Mouse (Mus musculus) heart, embryonic 15.5 days (tissue): ENCODE results near the gene Slc25a21. TPM values are rescaled to one million over a fixed set of nuclear protein-coding genes. Genes with fewer than 3 reads are reported as not detected.

ENCODE experiments used
- ATAC-seq: fragments of 200-750 bp; cut with Nextera tagmentation; replicated peaks from 2 replicates; pipeline ENCODE4 v1.8.0; 2017; ENCODE audit warnings: low read depth, moderate TSS enrichment; ENCODE audit not compliant: insufficient number of reproducible peaks, insufficient read depth, low FRiP score
- H3K27ac ChIP-seq: fragments of 300-500 bp; sonication (generic); 2 replicates; pipeline ENCODE4 v1.5.1; 2015; ENCODE audit warnings: mild to moderate bottlenecking, inconsistent platforms
- H3K27me3 ChIP-seq: fragments of 300-500 bp; sonication (generic); 2 replicates; pipeline ENCODE4 v1.6.1; 2015; ENCODE audit warnings: inconsistent platforms
- H3K36me3 ChIP-seq: fragments of 300-500 bp; sonication (generic); 2 replicates; pipeline ENCODE4 v1.6.1; 2015; ENCODE audit warnings: mild to moderate bottlenecking, inconsistent platforms
- H3K4me1 ChIP-seq: fragments of 300-500 bp; sonication (generic); replicated peaks from 2 replicates; pipeline ENCODE4 v1.6.1; 2015; ENCODE audit warnings: inconsistent platforms
- H3K4me2 ChIP-seq: fragments of 300-500 bp; sonication (generic); 2 replicates; pipeline ENCODE4 v1.6.1; 2015; ENCODE audit warnings: inconsistent platforms, mild to moderate bottlenecking, moderate library complexity
- H3K4me3 ChIP-seq: fragments of 300-500 bp; sonication (generic); 2 replicates; pipeline ENCODE4 v1.5.1; 2015; ENCODE audit warnings: mild to moderate bottlenecking, inconsistent platforms
- H3K9ac ChIP-seq: fragments of 300-500 bp; sonication (generic); 2 replicates; pipeline ENCODE4 v1.6.1; 2015; ENCODE audit warnings: mild to moderate bottlenecking, inconsistent platforms
- H3K9me3 ChIP-seq: fragments of 300-500 bp; sonication (generic); replicated peaks from 2 replicates; pipeline ENCODE4 v1.6.1; 2016; ENCODE audit warnings: inconsistent platforms
- WGBS: fragments of 180-500 bp; shearing (Covaris S2); methylation state at CpG from one replicate; pipeline ENCODE4 v1.1.7; 2015; ENCODE audit warnings: mixed read lengths; 5-methylcytosine and 5-hydroxymethylcytosine counted together
- polyA plus RNA-seq: library from polyadenylated mRNA; unstranded; fragments of >200 nt; fragmentation: Nextera tagmentation; extraction: Ambion mirVana; gene quantifications from 2 replicates; pipeline ENCODE4 v1.2.1, GENCODE M21; 2015

Gene Slc25a21
- polyA plus RNA-seq, 1 experiment from 2014 or later, result 0.21 TPM

DNA sequence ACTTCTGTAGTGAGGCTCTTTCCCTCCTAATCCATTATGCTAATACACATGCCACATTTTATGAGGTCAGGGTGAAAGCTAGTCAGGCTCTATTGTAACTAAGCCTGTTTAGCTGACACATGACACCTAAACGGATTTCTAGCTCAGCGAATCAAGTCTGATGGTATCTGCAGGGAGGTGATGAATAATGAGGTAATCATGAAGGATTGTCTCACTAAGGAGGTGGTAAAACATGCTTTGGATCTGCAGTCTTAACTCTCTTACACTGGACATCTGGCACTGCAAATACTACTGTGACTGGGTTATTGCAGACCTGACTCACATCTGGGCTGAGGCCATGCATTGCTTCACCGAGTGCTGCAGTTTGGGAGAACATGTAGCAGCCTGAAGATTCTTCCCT lies 392.8 kb downstream of the Slc25a21 start:
- no peaks in the 10 kb centered on the region for H3K4me1 ChIP-seq
- H3K4me3 ChIP-seq, result no peak overlapping the region
- no peaks in the 10 kb centered on the region for H3K9me3 ChIP-seq
- WGBS, result 30% methylated on average over 3 of the region's 3 CpGs
- no peak overlapping the region for H3K27ac ChIP-seq
- H3K9ac ChIP-seq, result no peak overlapping the region
- no peaks in the 10 kb centered on the region for H3K27me3 ChIP-seq
- H3K4me2 ChIP-seq, result no peak overlapping the region
- no peaks in the 10 kb centered on the region for H3K36me3 ChIP-seq
- ATAC-seq, result no peak

DNA sequence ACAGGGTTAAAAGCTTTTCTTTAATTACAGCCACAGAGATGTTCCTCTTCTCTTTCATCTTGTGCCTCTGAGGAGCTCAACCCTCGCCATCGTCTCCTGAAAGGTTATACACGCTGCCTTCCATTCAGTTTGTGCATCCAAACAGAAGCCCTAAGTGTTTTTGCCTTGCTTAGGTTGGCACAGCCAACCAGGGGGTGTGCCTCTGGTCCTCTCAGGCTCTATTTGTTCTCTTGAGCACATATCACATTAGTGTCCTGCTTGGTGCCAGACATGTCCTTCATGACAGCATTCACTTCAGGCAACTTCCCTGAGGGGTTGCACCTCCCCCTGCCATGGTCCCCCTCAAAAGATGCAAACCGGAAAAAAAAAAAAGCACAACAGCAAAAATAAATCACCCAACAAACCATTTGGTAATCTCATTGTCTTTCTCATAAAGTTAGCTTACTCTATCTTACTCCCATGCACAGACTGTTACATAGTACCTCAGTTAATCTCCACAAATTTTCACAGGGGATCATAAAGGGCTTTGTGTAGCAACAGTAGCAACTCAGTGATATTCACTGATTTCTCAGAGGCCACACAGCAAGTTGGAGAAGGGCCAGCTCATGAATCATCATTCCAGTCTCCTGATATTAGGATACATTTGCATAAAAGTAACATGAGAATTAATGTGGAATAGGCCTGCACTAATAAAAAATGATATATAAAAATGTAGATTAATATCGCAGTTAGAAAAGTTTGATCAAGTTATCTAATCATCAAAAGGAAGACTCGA lies 398.4 kb downstream of the Slc25a21 start:
- H3K9me3 ChIP-seq, result no peaks in the 10 kb centered on the region
- no peak overlapping the region for H3K4me2 ChIP-seq
- H3K27me3 ChIP-seq, result no peaks in the 10 kb centered on the region
- no peaks in the 10 kb centered on the region for H3K4me1 ChIP-seq
- no peak overlapping the region for H3K9ac ChIP-seq
- WGBS, result 70% methylated on average over 6 of the region's 6 CpGs
- H3K27ac ChIP-seq, result no peak overlapping the region
- H3K4me3 ChIP-seq, result no peak overlapping the region
- H3K36me3 ChIP-seq, result no peaks in the 10 kb centered on the region
- no peak for ATAC-seq

GRCm38 (mm10) chr12:56789236-56789635 lies 408.0 kb downstream of the Slc25a21 start:
- Histone ChIP-seq H3K36me3 (no peaks in the 10 kb centered on the region), H3K4me3 (no peak overlapping the region), H3K27ac (no peak overlapping the region), H3K27me3 (no peaks in the 10 kb centered on the region), H3K4me1 (no peaks in the 10 kb centered on the region), H3K4me2 (no peak overlapping the region), H3K9ac (no peak overlapping the region), H3K9me3 (no peaks in the 10 kb centered on the region)
- ATAC-seq, result no peak
- WGBS, result 54% methylated on average over 4 of the region's 4 CpGs

GRCm38 (mm10) chr12:56785250-56785649 lies 412.0 kb downstream of the Slc25a21 start:
- WGBS, result 75% methylated on average over 1 of the region's 1 CpGs
- Histone ChIP-seq H3K9ac (no peak overlapping the region), H3K36me3 (no peaks in the 10 kb centered on the region), H3K4me2 (no peak overlapping the region), H3K4me3 (no peak overlapping the region), H3K27ac (no peak overlapping the region), H3K9me3 (no peaks in the 10 kb centered on the region), H3K4me1 (no peaks in the 10 kb centered on the region), H3K27me3 (no peaks in the 10 kb centered on the region)
- no peak for ATAC-seq

DNA sequence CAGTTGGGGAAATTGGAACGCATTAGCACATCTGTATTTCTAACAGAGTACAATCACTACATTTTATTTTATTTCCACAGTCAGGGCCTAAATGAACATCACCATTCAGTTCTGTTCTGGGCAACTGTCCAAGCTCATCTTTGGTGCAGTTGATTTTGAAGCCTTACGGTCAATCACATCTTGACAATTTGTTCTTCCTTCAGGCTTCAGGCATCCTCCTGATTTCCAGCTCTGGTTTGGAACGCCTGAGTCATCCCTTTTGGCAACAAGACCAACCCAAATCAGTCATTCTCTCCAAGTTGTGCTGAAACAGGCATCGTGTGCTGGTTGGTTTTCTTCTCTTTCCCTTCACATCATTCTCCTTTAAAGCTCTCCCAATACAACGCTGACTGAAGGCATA lies 416.1 kb downstream of the Slc25a21 start:
- H3K27ac ChIP-seq, result no peak overlapping the region
- no peaks in the 10 kb centered on the region for H3K4me1 ChIP-seq
- no peak overlapping the region for H3K4me2 ChIP-seq
- no peak for ATAC-seq
- 52% methylated on average over 5 of the region's 5 CpGs for WGBS
- H3K9me3 ChIP-seq, result no peaks in the 10 kb centered on the region
- H3K27me3 ChIP-seq, result no peaks in the 10 kb centered on the region
- no peak overlapping the region for H3K4me3 ChIP-seq
- no peaks in the 10 kb centered on the region for H3K36me3 ChIP-seq
- no peak overlapping the region for H3K9ac ChIP-seq

DNA sequence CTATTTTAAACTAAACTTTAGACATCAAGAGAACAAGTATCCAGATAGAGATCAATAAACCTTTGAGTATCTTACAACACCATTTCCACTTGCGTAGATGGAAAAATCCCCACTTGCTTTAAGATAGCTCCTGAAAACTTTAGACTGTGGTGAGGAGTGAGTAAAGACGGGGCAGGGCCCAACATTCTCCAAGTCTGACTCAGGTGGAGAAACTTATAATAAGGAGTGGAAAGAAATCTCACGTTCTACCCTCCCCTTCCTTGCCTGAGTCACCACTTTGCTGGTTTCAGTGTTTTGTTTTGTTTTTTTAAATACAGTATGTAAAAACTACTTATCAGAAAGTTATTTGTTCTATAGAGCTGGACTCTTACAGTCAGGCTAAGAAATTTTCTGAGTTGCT lies 417.7 kb downstream of the Slc25a21 start:
- no peak for ATAC-seq
- no peak overlapping the region for H3K4me2 ChIP-seq
- WGBS, result 71% methylated on average over 3 of the region's 3 CpGs
- H3K4me3 ChIP-seq, result no peak overlapping the region
- no peaks in the 10 kb centered on the region for H3K36me3 ChIP-seq
- H3K9ac ChIP-seq, result no peak overlapping the region
- no peak overlapping the region for H3K27ac ChIP-seq
- no peaks in the 10 kb centered on the region for H3K4me1 ChIP-seq
- H3K9me3 ChIP-seq, result no peaks in the 10 kb centered on the region
- no peaks in the 10 kb centered on the region for H3K27me3 ChIP-seq

GRCm38 (mm10) chr12:56773941-56774340 lies 423.3 kb downstream of the Slc25a21 start:
- Histone ChIP-seq H3K4me1 (no peaks in the 10 kb centered on the region), H3K4me3 (no peak overlapping the region), H3K9ac (no peak overlapping the region), H3K4me2 (no peak overlapping the region), H3K9me3 (no peaks in the 10 kb centered on the region), H3K36me3 (no peaks in the 10 kb centered on the region), H3K27me3 (no peaks in the 10 kb centered on the region), H3K27ac (no peak overlapping the region)
- no peak for ATAC-seq
- WGBS, result 75% methylated on average over 6 of the region's 6 CpGs

- H3K27ac ChIP-seq, result no peak overlapping the region
- H3K9me3 ChIP-seq, result no peaks in the 10 kb centered on the region
- no peaks in the 10 kb centered on the region for H3K4me1 ChIP-seq
- ATAC-seq, result no peak
- no peak overlapping the region for H3K4me2 ChIP-seq
- no peaks in the 10 kb centered on the region for H3K27me3 ChIP-seq
- H3K36me3 ChIP-seq, result no peaks in the 10 kb centered on the region
- 79% methylated on average over 5 of the region's 5 CpGs for WGBS
- H3K9ac ChIP-seq, result no peak overlapping the region
- H3K4me3 ChIP-seq, result no peak overlapping the region
Measured at GRCm38 (mm10) chr12:56769421-56769820, 427.9 kb downstream of the Slc25a21 start.

DNA sequence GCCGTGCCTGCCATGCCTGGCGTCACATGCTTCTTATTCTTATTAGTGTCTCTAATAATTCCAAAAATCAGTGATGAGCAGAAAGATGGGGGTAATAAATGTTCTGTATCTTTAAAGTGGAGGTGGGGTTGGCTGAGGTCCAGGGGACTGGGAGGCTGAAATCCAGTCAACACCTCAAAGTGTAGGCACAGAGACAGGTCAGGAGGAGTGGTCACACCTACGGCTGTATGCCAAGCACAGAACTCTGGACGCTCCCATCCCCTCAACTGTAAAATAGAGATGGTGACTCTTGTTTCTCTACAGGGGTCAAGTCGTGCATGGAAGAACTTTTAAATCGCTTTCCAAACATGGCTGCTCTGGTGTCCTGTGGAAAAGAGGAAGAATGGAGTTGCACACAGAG lies 429.8 kb downstream of the Slc25a21 start:
- no peak overlapping the region for H3K9ac ChIP-seq
- no peak overlapping the region for H3K4me2 ChIP-seq
- H3K36me3 ChIP-seq, result no peaks in the 10 kb centered on the region
- H3K4me1 ChIP-seq, result no peaks in the 10 kb centered on the region
- ATAC-seq, result no peak
- 62% methylated on average over 6 of the region's 6 CpGs for WGBS
- H3K4me3 ChIP-seq, result no peak overlapping the region
- no peaks in the 10 kb centered on the region for H3K9me3 ChIP-seq
- H3K27me3 ChIP-seq, result no peaks in the 10 kb centered on the region
- no peak overlapping the region for H3K27ac ChIP-seq

DNA sequence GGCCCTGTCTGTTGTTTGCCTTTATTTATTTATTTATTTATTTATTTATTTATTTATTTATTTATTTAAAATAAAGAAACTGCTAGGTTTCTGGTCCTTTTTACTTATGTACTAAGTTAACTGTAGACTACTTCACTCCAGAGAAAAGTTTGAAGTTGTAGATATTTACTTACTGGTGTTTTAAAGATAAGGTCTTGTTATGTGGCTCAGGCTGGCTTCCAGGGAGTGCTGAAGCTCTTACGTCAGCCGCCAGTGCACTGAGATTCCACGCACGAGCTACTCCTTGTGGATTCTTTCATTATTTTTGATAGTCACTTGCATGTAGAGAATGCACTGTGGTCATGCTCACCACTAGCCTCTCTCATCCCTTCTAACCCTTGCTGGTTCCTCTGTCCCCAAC lies 460.2 kb downstream of the Slc25a21 start:
- H3K4me2 ChIP-seq, result no peak overlapping the region
- 49% methylated on average over 4 of the region's 4 CpGs for WGBS
- H3K27me3 ChIP-seq, result no peaks in the 10 kb centered on the region
- no peaks in the 10 kb centered on the region for H3K4me1 ChIP-seq
- H3K36me3 ChIP-seq, result no peaks in the 10 kb centered on the region
- H3K4me3 ChIP-seq, result no peak overlapping the region
- H3K9me3 ChIP-seq, result no peaks in the 10 kb centered on the region
- H3K27ac ChIP-seq, result no peak overlapping the region
- no peak overlapping the region for H3K9ac ChIP-seq
- ATAC-seq, result no peak

DNA sequence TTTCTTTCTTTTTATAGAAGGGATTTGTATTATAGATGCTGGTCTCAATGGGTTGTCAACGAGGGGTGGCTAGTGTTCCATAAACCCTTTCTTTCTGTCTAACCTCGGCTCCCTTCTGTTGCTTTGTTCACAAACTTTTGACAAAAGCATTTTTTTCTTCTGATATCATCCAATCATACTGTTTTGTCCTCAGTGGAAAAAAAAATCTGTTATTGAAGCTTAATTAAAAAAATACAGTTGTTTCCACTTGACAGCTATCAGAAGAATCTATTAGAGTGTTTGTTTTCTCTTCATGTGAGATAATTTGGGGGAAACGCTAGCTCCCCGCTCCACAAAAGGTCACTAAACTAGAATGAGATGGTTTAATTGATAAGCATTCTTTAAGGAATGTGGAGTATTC lies 469.6 kb downstream of the Slc25a21 start:
- ATAC-seq, result no peak

GRCm38 (mm10) chr12:56718707-56719051 lies 478.6 kb downstream of the Slc25a21 start:
- no peaks in the 10 kb centered on the region for H3K9me3 ChIP-seq
- H3K4me1 ChIP-seq, result no peaks in the 10 kb centered on the region
- no peak for ATAC-seq
- no peaks in the 10 kb centered on the region for H3K36me3 ChIP-seq
- H3K27me3 ChIP-seq, result peaks cover 11% of the 10 kb centered on the region; the same call in 1 of the 2 replicates
- no peak overlapping the region for H3K4me2 ChIP-seq
- H3K9ac ChIP-seq, result no peak overlapping the region
- WGBS, result 44% methylated on average over 6 of the region's 6 CpGs
- H3K27ac ChIP-seq, result no peak overlapping the region
- H3K4me3 ChIP-seq, result no peak overlapping the region

More for the DNA sequence above, 469.6 kb downstream of the Slc25a21 start:
- H3K4me1 ChIP-seq, result no peaks in the 10 kb centered on the region
- H3K27me3 ChIP-seq, result no peaks in the 10 kb centered on the region
- H3K9me3 ChIP-seq, result no peaks in the 10 kb centered on the region
- H3K4me2 ChIP-seq, result no peak overlapping the region
- H3K36me3 ChIP-seq, result no peaks in the 10 kb centered on the region
- no peak overlapping the region for H3K9ac ChIP-seq
- H3K4me3 ChIP-seq, result no peak overlapping the region
- WGBS, result 46% methylated on average over 4 of the region's 4 CpGs
- no peak overlapping the region for H3K27ac ChIP-seq
